Mouse (Mus musculus) midbrain, postnatal 0 days (tissue): ENCODE data around the gene Arhgap40. TPM values are rescaled to one million over a fixed set of nuclear protein-coding genes. Genes with fewer than 3 reads are reported as not detected.

Experiments used
- ATAC-seq: fragments of 200-750 bp; cut with Nextera tagmentation; 2 replicates; pipeline ENCODE4 v1.8.0; 2017; ENCODE audit warnings: moderate number of reproducible peaks, mild to moderate bottlenecking, moderate TSS enrichment, moderate library complexity; ENCODE audit not compliant: low FRiP score
- DNase-seq: peaks from one replicate; pipeline ENCODE4 v3.0.0-alpha.2; 2015; ENCODE audit warnings: low spot score
- H3K27ac ChIP-seq: fragments of 300-500 bp; sonication (generic); 2 replicates; pipeline ENCODE4 v1.5.1; 2014; ENCODE audit warnings: low read depth, mild to moderate bottlenecking, low read length, mixed read lengths
- H3K27me3 ChIP-seq: fragments of 300-500 bp; sonication (generic); 2 replicates; pipeline ENCODE4 v1.6.1; 2014; ENCODE audit warnings: low read length, control low read depth, mixed read lengths; ENCODE audit not compliant: insufficient read depth
- H3K36me3 ChIP-seq: fragments of 300-500 bp; sonication (generic); 2 replicates; pipeline ENCODE4 v1.6.1; 2014; ENCODE audit warnings: low read length, control low read depth, mixed read lengths; ENCODE audit not compliant: insufficient read depth
- H3K4me1 ChIP-seq: fragments of 300-500 bp; sonication (generic); 2 replicates; pipeline ENCODE4 v1.6.1; 2014; ENCODE audit warnings: mild to moderate bottlenecking, control low read depth, antibody characterized with exemption, low read length, mixed read lengths; ENCODE audit not compliant: insufficient read depth
- H3K4me2 ChIP-seq: fragments of 300-500 bp; sonication (generic); 2 replicates; pipeline ENCODE4 v1.6.1; 2014; ENCODE audit warnings: low read depth, mild to moderate bottlenecking, low read length, mixed read lengths; ENCODE audit not compliant: poor library complexity, severe bottlenecking
- H3K4me3 ChIP-seq: fragments of 300-500 bp; sonication (generic); 2 replicates; pipeline ENCODE4 v1.5.1; 2014; ENCODE audit warnings: low read depth, mild to moderate bottlenecking, low read length, moderate library complexity
- H3K9ac ChIP-seq: fragments of 300-500 bp; sonication (generic); replicated peaks from 2 replicates; pipeline ENCODE4 v1.6.1; 2014; ENCODE audit warnings: mild to moderate bottlenecking, low read length, moderate library complexity, mixed read lengths; ENCODE audit not compliant: poor library complexity, severe bottlenecking
- H3K9me3 ChIP-seq: fragments of 300-500 bp; sonication (generic); 2 replicates; pipeline ENCODE4 v1.6.1; 2016; ENCODE audit warnings: low read length, control low read depth
- CTCF ChIP-seq: IDR thresholded peaks from 2 replicates; pipeline ENCODE4 v1.5.1; 2016; ENCODE audit warnings: antibody characterized with exemption, mild to moderate bottlenecking
- WGBS: fragments of 180-500 bp; shearing (Covaris S2); extraction: QIAGEN DNeasy Blood & Tissue Kit; methylation state at CpG from one replicate; pipeline ENCODE4 v1.1.7; 2014; 5-methylcytosine and 5-hydroxymethylcytosine counted together
- polyA plus RNA-seq: library from polyadenylated mRNA; unstranded; fragments of >200 nt; fragmentation: Nextera tagmentation; extraction: Ambion mirVana; gene quantifications from 2 replicates; pipeline ENCODE4 v1.2.1, GENCODE M21; 2015
- total RNA-seq: library from RNA; depleted of rRNA; stranded (reverse); fragments of >200 nt; gene quantifications from 2 replicates; pipeline ENCODE4 v1.2.3, GENCODE M21; 2014

Gene Arhgap40
- total and polyA plus RNA-seq, 2 experiments from 2014 or later, result 0.55 to 0.65 TPM

DNA sequence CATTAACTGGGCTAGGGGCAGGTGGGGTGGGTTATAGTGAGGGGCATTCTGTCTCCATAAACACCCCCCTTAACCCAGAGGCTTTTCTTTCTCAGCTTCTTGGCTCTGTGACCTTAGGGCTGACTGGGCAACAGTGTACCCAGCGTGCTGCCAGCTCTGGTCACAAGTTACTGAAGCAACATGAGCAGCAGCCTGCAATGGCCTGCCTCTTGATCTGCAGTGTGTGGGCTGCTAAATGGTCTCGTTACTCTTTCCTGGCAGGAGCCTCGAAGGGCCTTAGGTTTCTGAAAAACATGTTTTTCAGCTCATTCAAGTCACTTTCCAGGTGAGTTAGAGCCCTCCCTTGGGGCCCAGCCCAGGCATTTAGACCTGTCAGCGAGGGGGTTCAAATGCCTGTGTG lies 8.9 kb upstream of the Arhgap40 start:
- H3K4me3 ChIP-seq, result no peak overlapping the region
- no peak for ATAC-seq
- no peaks in the 10 kb centered on the region; the same call in 1 of the 2 replicates for H3K36me3 ChIP-seq
- H3K4me1 ChIP-seq, result no peaks in the 10 kb centered on the region
- no peak overlapping the region for H3K27ac ChIP-seq
- TF ChIP-seq CTCF, result no peak
- H3K27me3 ChIP-seq, result no peaks in the 10 kb centered on the region
- WGBS, result 72% methylated on average over 4 of the region's 4 CpGs
- H3K9ac ChIP-seq, result no peak overlapping the region
- no peak for DNase-seq
- no peak overlapping the region for H3K4me2 ChIP-seq
- no peaks in the 10 kb centered on the region for H3K9me3 ChIP-seq

DNA sequence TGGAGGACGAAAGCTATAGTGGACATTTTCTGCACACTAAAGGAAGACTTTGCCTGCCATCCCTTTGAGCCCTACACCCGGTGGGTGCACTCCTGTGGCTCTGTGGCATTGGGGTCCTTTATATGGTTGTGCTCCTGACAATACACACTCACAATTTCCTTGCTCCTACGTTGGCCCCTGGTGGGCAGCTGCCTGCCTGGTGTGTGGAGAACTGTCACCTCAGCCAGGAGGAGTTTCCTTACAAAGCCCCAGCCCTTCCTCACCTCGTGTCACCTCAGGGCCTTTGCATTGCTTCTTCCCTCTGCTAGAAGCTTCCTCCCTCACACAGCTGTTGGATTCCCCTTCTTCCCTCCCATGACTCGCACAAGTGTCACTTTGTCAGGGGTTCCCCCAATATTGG lies 6.1 kb upstream of the Arhgap40 start:
- H3K27ac ChIP-seq, result no peak overlapping the region
- H3K9me3 ChIP-seq, result no peaks in the 10 kb centered on the region
- ATAC-seq, result no peak
- no peak for TF ChIP-seq CTCF
- no peaks in the 10 kb centered on the region for H3K27me3 ChIP-seq
- H3K36me3 ChIP-seq, result no peaks in the 10 kb centered on the region
- WGBS, result 77% methylated on average over 5 of the region's 5 CpGs
- H3K4me2 ChIP-seq, result no peak overlapping the region
- H3K4me1 ChIP-seq, result no peaks in the 10 kb centered on the region
- no peak overlapping the region for H3K9ac ChIP-seq
- DNase-seq, result no peak
- H3K4me3 ChIP-seq, result no peak overlapping the region

DNA sequence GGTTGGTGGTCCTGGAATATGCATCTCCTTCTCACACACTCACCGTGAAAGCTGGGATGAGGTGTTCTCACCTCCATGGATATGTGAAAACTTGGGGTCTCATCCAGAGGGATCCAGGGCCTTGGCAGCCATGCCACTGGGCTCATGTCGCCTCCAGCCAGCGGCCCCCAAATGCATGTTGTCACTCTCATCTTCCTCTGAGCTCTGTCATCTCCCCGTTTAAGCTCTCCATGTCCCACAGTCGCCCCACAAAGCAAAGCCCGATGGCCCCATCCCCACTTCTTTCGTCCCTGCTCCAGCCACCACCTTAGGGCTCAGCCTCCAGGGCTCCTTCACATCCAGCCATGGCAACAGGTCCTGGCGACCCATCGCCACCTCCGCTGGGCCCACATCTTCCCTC lies 5.5 kb upstream of the Arhgap40 start:
- no peak for DNase-seq

DNA sequence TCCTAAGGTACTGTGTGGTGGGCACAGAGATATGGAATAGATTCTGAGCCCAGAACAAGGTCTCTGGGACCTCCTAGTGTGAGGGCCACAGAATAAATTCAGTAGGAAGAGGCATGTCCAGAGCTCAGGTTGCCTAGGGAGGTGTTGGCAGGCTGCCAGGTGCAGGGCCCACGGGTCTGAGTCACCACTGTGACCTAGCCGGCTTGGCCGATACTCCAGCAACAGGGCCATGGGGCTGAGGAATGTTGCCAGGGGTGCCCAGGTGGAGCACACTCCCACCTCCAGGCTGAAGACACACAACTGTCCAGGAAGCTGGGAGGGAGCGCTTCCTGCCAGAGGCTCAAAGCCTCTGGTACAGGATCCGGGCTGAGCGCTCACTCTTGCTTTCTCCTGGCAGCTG lies 1.9 kb upstream of the Arhgap40 start:
- Histone ChIP-seq H3K9me3 (no peaks in the 10 kb centered on the region), H3K4me1 (no peaks in the 10 kb centered on the region), H3K4me2 (no peak overlapping the region), H3K27me3 (no peaks in the 10 kb centered on the region), H3K4me3 (no peak overlapping the region), H3K27ac (no peak overlapping the region), H3K36me3 (no peaks in the 10 kb centered on the region), H3K9ac (no peak overlapping the region)
- ATAC-seq (no peak), DNase-seq (no peak)
- TF ChIP-seq CTCF, result no peak
- WGBS, result 72% methylated on average over 6 of the region's 6 CpGs

More for the DNA sequence above, 5.5 kb upstream of the Arhgap40 start:
- no peak overlapping the region for H3K9ac ChIP-seq
- no peak overlapping the region for H3K4me2 ChIP-seq
- no peaks in the 10 kb centered on the region for H3K27me3 ChIP-seq
- no peaks in the 10 kb centered on the region for H3K36me3 ChIP-seq
- no peak overlapping the region for H3K4me3 ChIP-seq
- TF ChIP-seq CTCF, result no peak
- ATAC-seq, result no peak
- H3K27ac ChIP-seq, result no peak overlapping the region
- H3K9me3 ChIP-seq, result no peaks in the 10 kb centered on the region
- H3K4me1 ChIP-seq, result no peaks in the 10 kb centered on the region
- WGBS, result 90% methylated on average over 10 of the region's 10 CpGs

DNA sequence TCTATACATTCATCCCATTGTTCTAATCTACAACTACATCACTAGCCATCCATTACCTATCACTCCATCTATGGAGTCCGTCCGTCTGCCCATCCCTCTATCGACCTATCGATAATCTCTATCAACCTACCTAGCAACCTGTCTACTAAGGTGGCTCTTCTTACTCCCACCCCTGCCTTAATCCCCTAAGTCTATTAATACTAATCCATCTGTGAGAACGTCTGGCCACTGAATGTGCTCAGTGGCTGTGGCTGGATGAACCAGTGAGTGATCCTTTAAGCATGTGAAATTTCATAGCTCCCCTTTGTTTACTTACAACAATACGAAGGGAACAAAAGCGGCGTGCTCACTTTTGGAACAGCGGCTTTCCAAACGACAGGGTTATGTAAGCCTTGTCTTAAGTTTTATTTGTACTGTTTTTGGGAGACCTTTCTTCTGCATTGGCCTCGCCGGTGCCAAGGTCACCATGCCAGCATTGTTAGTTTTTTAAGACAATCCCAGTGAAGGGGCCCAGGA lies 1.3 kb downstream of the Arhgap40 start:
- ATAC-seq (no peak), DNase-seq (no peak)
- no peak overlapping the region for H3K27ac ChIP-seq
- no peaks in the 10 kb centered on the region for H3K27me3 ChIP-seq
- no peak overlapping the region for H3K9ac ChIP-seq
- H3K4me1 ChIP-seq, result no peaks in the 10 kb centered on the region
- TF ChIP-seq CTCF, result no peak
- WGBS, result 65% methylated on average over 12 of the region's 12 CpGs
- no peaks in the 10 kb centered on the region for H3K9me3 ChIP-seq
- H3K4me2 ChIP-seq, result no peak overlapping the region
- H3K4me3 ChIP-seq, result no peak overlapping the region
- no peaks in the 10 kb centered on the region for H3K36me3 ChIP-seq

DNA sequence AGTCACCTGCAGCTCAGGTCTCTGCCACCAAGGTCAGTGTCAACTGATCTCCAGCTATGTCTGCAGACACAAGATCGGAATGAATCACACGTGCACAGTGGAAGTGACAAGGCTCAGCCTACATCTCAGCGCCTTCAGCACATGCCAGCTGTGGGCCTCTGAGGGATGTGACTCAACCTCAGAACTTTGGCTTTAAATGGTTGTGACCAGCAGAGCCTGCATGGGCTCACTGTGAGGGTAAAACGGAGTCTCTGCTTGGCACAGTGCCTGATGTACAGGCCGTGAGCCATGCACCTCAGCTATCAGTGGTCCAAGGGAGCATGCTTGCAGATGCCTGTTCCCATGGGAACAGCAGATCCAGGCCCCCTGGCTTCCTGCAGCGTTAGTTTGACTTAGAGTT lies 6.0 kb downstream of the Arhgap40 start:
- DNase-seq, result no peak
- Histone ChIP-seq H3K9me3 (no peaks in the 10 kb centered on the region), H3K27me3 (no peaks in the 10 kb centered on the region), H3K4me2 (no peak overlapping the region), H3K4me3 (no peak overlapping the region), H3K36me3 (no peaks in the 10 kb centered on the region; the same call in 1 of the 2 replicates), H3K27ac (no peak overlapping the region), H3K9ac (no peak overlapping the region), H3K4me1 (no peaks in the 10 kb centered on the region)
- ATAC-seq, result no peak
- 0 out of 2 replicates have a peak, but pooled peaks have one; percentile 4 for TF ChIP-seq CTCF
- WGBS, result 55% methylated on average over 6 of the region's 6 CpGs
